Mouse (Mus musculus) cerebellum, adult 9-11 months (tissue): Measurements from ENCODE around the gene Macc1.
"Not testable (repeated sequence)": the region's sequence is repeated elsewhere in the genome, so short reads cannot be mapped to it uniquely, and the experiment has no call there.

Experiments used
- DNase-seq: peaks from one replicate; pipeline ENCODE4 v3.0.0; 2022

The Macc1 gene

DNA sequence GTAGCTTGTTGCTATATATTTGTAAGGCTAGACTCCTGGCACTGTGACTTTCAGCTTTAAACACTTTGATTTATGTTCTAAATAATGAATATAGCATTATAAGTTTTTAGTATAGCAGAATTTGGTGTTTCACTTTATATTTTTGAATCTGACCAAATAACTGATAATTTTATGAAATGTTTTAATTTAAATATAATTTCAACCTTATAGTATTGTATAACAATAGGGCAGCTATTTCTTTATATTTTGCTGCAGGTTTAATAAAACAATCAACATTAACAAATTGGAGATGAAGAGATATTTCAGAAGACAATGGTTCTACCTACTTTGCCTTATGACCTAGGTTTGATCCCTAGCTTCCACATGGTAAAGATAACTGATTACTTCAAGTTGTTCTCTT is at the start of gene Macc1:
Gene Macc1, plus strand, starts transcription at position 301 of the 400 bp plus-strand sequence.
- DNase-seq: no peak

DNA sequence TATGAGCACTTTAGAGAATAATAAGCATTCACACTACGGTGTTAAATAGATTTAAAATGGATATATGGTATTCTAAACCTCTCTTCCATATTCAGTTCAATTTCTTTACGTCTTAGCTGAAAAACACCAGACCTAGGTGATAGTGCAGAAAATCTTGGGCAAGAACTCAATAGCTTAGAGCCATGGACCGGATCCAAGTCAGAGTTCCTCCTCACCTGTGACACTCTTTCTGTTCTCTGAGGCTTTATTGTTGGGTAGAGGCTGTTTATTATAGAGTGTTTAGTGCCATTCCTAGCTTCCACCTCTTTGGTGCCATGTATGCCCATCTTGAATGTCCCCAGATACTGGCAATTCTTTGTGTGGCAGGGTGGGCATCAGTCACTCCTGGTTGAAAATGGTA is 49.6 kb upstream of the Macc1 start:
- DNase-seq: no peak

DNA sequence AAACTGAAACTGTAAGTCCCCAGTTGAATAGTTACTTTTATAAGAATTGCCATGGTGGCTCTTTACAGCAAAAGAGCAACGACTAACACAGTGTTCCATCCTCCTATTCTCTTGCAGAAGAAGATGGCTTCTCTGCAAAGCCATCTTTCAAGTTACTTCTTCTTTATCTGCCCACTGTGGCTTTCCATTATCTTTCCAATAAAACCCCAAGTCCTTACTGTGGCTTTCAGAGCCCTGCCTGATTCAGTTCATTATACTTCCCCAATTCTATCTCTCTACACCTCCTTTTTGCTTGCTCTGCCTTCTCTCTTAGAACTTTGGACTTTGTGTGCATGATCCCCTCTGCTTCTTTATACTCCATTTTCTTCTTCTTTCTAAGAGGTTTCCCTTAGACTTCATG is 45.3 kb upstream of the Macc1 start:
- DNase-seq: no peak

DNA sequence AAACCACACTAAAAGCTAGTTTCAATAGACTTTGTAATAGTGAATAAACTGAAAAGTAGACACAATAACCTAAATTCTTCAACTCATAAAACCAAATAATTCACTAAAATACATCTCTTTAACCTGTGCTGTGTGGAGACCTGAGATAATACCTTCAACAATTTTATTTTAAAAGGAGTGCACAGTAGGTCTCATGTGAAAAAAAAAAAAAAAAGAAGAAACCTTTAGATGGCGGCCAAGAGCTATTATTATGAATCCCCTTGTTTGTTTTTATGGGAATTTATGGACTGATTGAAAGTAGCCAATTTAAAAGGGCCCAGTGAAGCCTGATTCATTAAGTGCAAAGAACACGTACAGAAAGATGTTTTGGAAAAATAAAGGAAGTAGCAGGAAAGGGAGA is 44.0 kb upstream of the Macc1 start:
- no peak for DNase-seq

GRCm38 (mm10) chr12:119271964-119272363 is 42.1 kb upstream of the Macc1 start:
- no peak for DNase-seq

- DNase-seq: no peak
Measured at GRCm38 (mm10) chr12:119273605-119274004, 40.5 kb upstream of the Macc1 start.

DNA sequence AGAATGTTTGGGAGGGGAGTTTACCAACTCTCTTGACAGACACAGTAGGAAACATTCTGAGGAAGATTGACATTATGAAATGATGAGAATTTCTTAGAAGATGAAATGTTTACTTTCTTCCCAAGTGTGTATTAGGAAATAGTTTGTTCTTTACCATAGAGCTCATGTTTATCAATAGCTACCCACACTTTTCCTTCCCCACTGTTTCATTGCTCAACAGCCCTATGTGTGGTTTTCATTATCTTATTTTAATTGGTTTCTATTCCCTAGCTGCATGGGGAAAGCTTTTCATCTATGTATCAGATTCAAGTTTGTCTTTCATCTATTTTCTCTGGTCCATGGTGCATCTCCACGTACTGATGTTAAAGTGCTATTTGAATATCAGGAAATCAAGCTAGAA is 37.8 kb upstream of the Macc1 start:
- no peak for DNase-seq

- DNase-seq: no peak
Measured at GRCm38 (mm10) chr12:119291618-119292017, 22.5 kb upstream of the Macc1 start.

DNA sequence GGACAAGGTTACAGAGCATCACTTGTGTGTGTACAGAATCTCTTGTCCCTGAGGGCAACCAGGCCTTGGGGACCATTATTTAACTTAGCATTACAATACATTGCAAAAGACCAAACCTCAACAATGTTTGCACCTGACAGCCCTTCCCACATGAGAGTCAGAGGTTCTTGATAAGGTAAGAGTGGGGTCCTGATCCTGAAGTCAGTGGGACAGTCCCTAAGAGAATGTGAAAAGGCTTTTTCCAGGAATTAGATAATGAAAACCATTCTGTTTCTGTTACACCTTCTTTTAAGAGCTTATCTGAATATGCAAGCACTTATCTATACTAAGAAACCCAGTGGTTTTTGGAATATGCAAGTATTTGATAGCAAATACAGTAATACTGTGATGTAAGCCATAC is 10.5 kb upstream of the Macc1 start:
- DNase-seq: no peak

GRCm38 (mm10) chr12:119313014-119313763 is 881 bp upstream of the Macc1 start:
- DNase-seq: no peak

- DNase-seq: no peak
Measured at GRCm38 (mm10) chr12:119318799-119319198, 4.7 kb downstream of the Macc1 start.

DNA sequence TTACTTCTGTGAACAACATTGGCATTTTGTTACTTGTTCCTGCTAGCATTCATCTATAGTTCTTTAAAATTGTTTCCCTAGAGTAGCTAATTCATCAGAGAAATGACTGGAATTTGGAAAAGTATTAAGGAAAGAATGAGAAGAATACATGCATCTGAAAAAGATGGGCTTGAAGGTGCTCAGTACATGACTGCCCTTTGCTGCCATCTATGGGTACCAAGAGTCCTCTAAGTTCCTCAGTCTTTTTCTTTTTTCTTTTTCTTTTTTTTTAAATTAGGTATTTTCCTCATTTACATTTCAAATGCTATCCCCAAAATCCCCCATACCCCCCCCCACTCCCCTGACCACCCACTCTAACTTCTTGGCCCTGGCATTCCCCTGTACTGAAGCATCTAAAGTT is 11.3 kb downstream of the Macc1 start:
- DNase-seq: no peak

GRCm38 (mm10) chr12:119330644-119331043 is 16.6 kb downstream of the Macc1 start:
- DNase-seq: no peak

DNA sequence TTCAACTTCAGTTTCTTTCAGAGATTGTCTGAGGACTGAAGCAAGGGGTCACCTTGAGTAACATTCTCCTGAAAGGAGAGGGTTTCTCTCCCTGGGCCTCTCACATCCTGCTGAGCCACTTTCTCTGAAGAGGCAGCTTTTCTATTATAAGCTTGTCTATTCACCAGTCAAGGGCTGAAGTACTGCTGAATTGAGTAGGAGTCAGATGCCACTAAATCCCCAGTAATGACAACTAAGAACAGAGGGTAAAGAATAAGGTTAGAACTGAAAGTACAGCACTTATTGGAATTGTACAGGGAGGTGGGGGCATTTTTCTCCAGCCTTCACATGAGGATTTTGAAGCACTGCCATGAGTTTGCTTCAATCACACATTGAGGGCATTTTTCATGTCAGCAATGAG is 19.3 kb downstream of the Macc1 start:
- no peak for DNase-seq

GRCm38 (mm10) chr12:119352579-119352978 is 38.5 kb downstream of the Macc1 start:
- not testable (repeated sequence) for DNase-seq

GRCm38 (mm10) chr12:119357418-119358241 is 43.6 kb downstream of the Macc1 start:
- DNase-seq: no peak

- no peak for DNase-seq
Measured at GRCm38 (mm10) chr12:119358242-119358515, 44.1 kb downstream of the Macc1 start.

GRCm38 (mm10) chr12:119365041-119365440 is 51.0 kb downstream of the Macc1 start:
- DNase-seq: no peak

GRCm38 (mm10) chr12:119369832-119370231 is 55.8 kb downstream of the Macc1 start:
- DNase-seq: no peak

DNA sequence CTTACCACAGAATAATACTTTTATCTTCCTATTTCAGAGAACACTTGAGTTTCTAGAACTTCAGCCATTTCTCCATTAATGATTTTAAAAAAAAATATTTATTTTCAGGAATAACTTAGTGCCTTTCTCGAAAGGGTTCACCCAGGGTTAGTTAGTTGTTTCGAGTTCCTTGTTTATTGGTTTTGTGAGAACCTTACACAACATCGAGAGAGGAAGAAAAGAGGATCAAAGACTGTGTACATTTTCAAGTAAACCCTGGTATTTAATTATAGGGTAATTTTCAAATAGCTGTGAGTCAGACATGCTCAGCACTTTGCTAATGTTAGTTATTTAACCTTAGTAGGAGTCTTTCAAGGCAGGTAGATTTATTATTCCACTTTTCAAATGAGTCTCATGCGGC is 58.3 kb downstream of the Macc1 start:
- no peak for DNase-seq

DNA sequence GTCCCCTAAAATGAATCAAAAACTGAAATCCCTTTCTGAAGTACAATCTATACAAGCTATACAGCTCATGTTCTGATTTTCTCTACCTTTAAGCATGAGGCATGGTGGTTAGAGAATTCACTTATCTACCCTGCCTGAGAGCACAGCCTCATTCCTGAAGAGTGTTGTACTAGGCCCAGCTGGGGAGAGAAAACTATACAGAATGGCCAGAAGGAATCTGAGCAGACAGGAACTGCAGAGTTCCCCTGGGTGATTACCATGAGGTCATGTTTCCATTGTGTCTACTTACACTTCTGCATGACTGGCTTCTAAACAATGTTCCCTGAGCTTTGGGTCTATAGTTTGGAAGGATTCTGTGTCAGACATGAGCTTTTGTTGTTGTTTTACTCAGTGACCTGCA is 62.8 kb downstream of the Macc1 start:
- no peak for DNase-seq

DNA sequence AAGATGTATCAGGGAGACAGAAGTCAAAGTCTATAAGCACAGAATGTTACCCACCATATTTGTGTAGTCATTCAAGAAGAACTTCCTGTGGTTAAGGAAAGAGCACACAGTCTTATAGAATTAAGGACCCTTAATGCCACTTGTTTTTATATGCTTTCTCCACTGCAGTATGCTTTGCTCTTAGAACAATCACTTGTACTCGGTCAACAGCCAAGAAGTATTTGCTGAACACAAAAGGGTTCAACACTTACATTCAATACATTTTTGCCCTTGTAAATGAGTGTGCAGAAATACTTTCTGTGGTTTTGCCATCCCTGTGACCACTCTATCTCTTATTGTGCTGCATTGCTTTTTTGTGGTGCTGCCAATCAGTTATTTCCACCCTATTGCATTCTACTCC is 67.8 kb downstream of the Macc1 start:
- DNase-seq: no peak

DNA sequence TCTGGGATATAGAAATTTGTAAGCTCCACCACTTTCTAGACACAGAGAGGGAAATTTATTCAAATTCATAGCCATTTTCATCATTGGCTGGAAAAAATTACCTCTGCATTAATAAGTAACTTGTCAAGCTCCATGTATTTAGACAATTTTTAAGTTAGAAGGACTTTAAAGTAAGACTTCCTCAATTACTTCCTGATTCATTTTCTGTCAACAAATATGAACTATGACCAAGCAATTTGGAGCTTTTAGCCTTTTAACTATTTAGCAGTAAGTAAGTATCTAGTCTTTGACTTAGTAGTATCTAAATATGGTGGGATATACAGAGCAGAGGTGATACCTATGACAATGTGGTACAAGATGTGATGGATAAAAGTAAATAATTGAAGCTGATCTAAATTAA is 72.2 kb downstream of the Macc1 start:
- no peak for DNase-seq

- DNase-seq: no peak
Measured at GRCm38 (mm10) chr12:119386650-119387049, 72.6 kb downstream of the Macc1 start.

- DNase-seq: no peak
Measured at GRCm38 (mm10) chr12:119387925-119388324, 73.9 kb downstream of the Macc1 start.
